Mouse (Mus musculus): ENCODE measurements at regions not wholly inside any gene's neighbourhood (a gene's known extent, or its start where the extent isn't known, plus 50 kb on each side); places are given as distances from the start of the nearest gene placed in this dataset.

DNA sequence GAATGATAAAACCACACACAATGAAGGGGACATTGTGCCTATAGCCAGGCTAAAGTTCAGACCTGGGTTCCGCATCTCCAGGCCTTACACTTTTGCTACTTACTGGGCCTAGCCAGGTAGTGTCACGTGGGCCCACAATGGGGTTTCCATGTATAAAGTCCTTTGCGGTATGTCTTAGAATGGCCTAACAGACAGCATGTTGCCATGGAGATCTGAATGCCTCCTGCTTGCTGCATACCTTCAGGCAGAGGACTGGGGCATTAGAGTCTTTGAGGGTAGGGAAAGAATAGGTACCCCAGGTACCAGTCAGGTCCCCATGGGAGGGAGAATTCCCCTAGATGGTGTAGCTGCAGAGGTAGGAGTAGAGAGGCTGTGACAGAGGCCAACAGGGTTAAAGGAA, 159.0 kb downstream of the Rplp1 start:
- ATAC-seq (ENCODE audit: low read depth), result no peak
- WGBS, result 56% methylated on average over 3 of the region's 3 CpGs
- peak overlapping the region; percentile 82 for H3K27ac ChIP-seq (replicated peaks)

DNA sequence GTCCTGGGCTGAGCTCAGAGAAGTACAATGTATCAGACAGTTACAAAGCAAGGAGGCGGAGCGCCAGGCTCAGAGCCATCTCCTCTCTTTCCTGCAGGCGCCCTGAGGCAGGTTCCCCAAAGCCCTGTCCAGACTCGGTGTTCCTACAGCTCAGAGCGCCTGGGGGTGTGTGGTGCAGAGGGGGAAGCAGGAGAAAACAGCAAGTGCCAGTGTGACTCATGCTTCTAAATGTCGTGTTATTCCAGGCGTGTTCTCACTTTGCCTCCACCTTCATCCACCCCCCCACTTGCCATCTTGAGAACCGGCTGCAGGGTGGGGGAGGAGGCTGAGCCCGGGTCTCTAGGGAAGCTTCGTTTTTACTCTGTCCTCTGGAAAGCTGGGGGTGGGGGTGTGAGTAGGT, 160.5 kb downstream of the Rplp1 start:
- H3K27me3 ChIP-seq, result no peaks in the 10 kb centered on the region
- H3K27ac ChIP-seq (replicated peaks), result no peak overlapping the region
- WGBS, result 37% methylated on average over 10 of the region's 10 CpGs
- H3K4me1 ChIP-seq (replicated peaks), result peaks cover 38% of the 10 kb centered on the region
- H3K4me2 ChIP-seq, result peak overlapping the region; percentile 3; the same call in 1 of the 2 replicates
- no peaks in the 10 kb centered on the region for H3K36me3 ChIP-seq
- H3K4me3 ChIP-seq, result no peak overlapping the region
- no peak for ATAC-seq (ENCODE audit: low read depth)
- H3K9me3 ChIP-seq, result no peaks in the 10 kb centered on the region
- H3K9ac ChIP-seq, result peak overlapping the region; percentile 13; the same call in 1 of the 2 replicates

More for the DNA sequence above, 159.0 kb downstream of the Rplp1 start:
- Histone ChIP-seq H3K36me3 (no peaks in the 10 kb centered on the region), H3K4me2 (no peak overlapping the region), H3K4me1 (replicated peaks) (peaks cover 38% of the 10 kb centered on the region), H3K4me3 (no peak overlapping the region), H3K27me3 (peaks cover 5% of the 10 kb centered on the region; the same call in 1 of the 2 replicates), H3K9me3 (no peaks in the 10 kb centered on the region), H3K9ac (no peak overlapping the region)

DNA sequence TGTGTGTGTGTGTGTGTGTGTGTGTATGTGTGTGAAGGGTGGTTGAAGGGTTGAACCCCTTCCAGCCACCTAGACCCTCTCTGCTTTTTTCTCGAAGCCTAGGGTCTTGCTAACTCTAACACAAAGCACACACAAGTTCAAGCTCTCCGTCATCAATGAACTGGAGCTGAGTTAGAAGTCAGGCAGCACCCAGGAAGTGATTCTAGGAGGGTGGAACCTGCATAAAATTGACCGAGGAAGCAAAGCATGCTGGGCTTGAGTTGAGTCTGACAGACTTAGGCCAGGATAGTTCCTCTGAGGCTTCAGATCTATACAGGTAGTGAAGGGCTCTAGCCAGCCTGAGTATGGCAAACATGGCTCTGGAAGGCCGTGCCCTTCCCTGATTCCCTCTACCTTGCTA, 165.1 kb downstream of the Rplp1 start:
- 86% methylated on average over 4 of the region's 4 CpGs for WGBS
- H3K4me3 ChIP-seq, result no peak overlapping the region
- no peaks in the 10 kb centered on the region for H3K36me3 ChIP-seq
- no peak overlapping the region for H3K27ac ChIP-seq (replicated peaks)
- peaks cover 23% of the 10 kb centered on the region for H3K4me1 ChIP-seq (replicated peaks)
- no peaks in the 10 kb centered on the region for H3K9me3 ChIP-seq
- no peak overlapping the region for H3K9ac ChIP-seq
- no peak overlapping the region for H3K4me2 ChIP-seq
- H3K27me3 ChIP-seq, result no peaks in the 10 kb centered on the region
- no peak for ATAC-seq (ENCODE audit: low read depth)

DNA sequence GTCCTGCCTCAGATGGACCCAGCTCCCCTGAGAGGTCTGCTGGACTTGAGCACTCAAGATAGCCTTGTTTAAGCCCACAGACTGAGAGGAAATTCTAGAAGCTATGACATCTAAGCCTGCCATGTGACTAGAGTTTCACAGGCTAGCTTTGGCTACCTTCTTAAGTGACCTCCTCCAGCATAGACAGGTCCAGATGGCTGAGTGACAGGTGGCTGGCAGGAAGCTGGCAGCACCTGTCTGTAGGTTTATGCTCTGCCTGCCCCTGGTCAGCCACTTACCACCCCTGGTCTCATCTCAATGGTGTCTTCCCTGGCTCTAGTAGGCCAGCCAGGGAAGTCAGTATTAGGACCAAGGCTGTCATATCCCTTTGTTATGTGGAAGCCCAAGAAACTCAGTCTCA, 165.9 kb downstream of the Rplp1 start:
- no peaks in the 10 kb centered on the region for H3K27me3 ChIP-seq
- H3K4me2 ChIP-seq, result no peak overlapping the region
- no peak overlapping the region for H3K27ac ChIP-seq (replicated peaks)
- ATAC-seq (ENCODE audit: low read depth), result no peak
- no peaks in the 10 kb centered on the region for H3K9me3 ChIP-seq
- no peak overlapping the region for H3K4me3 ChIP-seq
- H3K4me1 ChIP-seq (replicated peaks), result peaks cover 15% of the 10 kb centered on the region
- no peaks in the 10 kb centered on the region for H3K36me3 ChIP-seq
- H3K9ac ChIP-seq, result no peak overlapping the region

- no peak overlapping the region for H3K4me2 ChIP-seq
- 68% methylated on average over 6 of the region's 6 CpGs for WGBS
- no peaks in the 10 kb centered on the region for H3K36me3 ChIP-seq
- H3K9me3 ChIP-seq, result no peaks in the 10 kb centered on the region
- H3K4me3 ChIP-seq, result no peak overlapping the region
- no peaks in the 10 kb centered on the region for H3K27me3 ChIP-seq
- ATAC-seq (ENCODE audit: low read depth), result no peak
- no peak overlapping the region for H3K9ac ChIP-seq
- H3K27ac ChIP-seq (replicated peaks), result no peak overlapping the region
- peaks cover 11% of the 10 kb centered on the region for H3K4me1 ChIP-seq (replicated peaks)
These were observed 167.9 kb downstream of the Rplp1 start for GRCm38 (mm10) chr9:61746401-61746800.

- peaks cover 11% of the 10 kb centered on the region for H3K4me1 ChIP-seq (replicated peaks)
- H3K9me3 ChIP-seq, result no peaks in the 10 kb centered on the region
- 0 out of 2 replicates have a peak overlapping the region, but pooled peaks have one; percentile 2 for H3K27ac ChIP-seq (replicated peaks)
- H3K9ac ChIP-seq, result no peak overlapping the region
- no peaks in the 10 kb centered on the region for H3K36me3 ChIP-seq
- WGBS, result 13% methylated on average over 7 of the region's 7 CpGs
- no peaks in the 10 kb centered on the region for H3K27me3 ChIP-seq
- ATAC-seq (ENCODE audit: low read depth), result no peak
- no peak overlapping the region for H3K4me3 ChIP-seq
- H3K4me2 ChIP-seq, result no peak overlapping the region
These were observed 169.0 kb downstream of the Rplp1 start for GRCm38 (mm10) chr9:61745301-61745801.

GRCm38 (mm10) chr9:61733540-61733939, 180.8 kb downstream of the Rplp1 start:
- Histone ChIP-seq H3K9me3 (no peaks in the 10 kb centered on the region), H3K27me3 (no peaks in the 10 kb centered on the region), H3K9ac (no peak overlapping the region), H3K4me2 (no peak overlapping the region), H3K4me3 (no peak overlapping the region), H3K4me1 (replicated peaks) (no peaks in the 10 kb centered on the region), H3K36me3 (no peaks in the 10 kb centered on the region), H3K27ac (replicated peaks) (no peak overlapping the region)
- WGBS, result 52% methylated on average over 2 of the region's 2 CpGs
- ATAC-seq (ENCODE audit: low read depth), result no peak

DNA sequence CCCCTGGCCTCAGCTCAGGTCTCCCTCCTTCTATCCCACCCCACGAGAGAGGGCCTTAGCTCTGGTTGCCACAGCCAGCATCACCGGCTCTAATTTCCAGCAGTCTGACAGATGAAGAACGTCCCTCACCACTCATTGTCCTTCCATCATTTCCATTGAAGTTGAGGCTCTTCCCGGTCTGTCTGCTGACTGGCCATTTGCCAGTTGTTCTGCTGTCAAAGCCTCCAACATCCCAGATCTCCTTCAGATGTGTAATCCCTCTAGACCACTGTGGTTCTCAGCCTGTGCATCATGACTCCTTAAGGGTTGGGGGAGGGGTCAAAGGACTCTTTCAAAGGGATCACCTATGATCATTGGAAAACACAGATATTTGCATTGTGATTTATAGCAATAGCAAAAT, 181.6 kb downstream of the Rplp1 start:
- Histone ChIP-seq H3K4me3 (no peak overlapping the region), H3K9me3 (no peaks in the 10 kb centered on the region), H3K4me2 (no peak overlapping the region), H3K27me3 (no peaks in the 10 kb centered on the region), H3K4me1 (replicated peaks) (no peaks in the 10 kb centered on the region), H3K9ac (no peak overlapping the region), H3K36me3 (no peaks in the 10 kb centered on the region), H3K27ac (replicated peaks) (no peak overlapping the region)
- ATAC-seq (ENCODE audit: low read depth), result no peak
- WGBS, result 72% methylated on average over 4 of the region's 4 CpGs

DNA sequence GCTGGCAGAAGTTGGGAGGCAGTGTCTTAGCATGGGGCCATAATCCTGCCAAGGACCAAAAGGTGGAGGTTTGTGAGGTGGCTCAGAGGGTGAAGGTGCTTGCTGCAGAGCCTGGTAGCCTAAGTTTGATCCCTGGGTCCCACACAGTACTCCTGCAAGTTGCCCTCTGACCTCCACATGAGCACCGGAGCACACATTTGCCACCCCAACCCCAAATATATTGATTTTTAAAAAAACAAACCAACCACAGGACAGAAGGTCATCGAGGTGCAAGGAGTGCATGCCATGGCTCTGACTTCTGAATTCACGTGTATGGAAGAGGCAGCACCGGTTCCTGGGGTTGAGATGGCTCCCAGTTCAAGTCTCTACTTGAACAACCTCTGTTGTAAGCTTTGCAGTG, 186.2 kb downstream of the Rplp1 start:
- H3K9me3 ChIP-seq, result no peaks in the 10 kb centered on the region
- no peak overlapping the region for H3K9ac ChIP-seq
- H3K36me3 ChIP-seq, result no peaks in the 10 kb centered on the region
- H3K4me2 ChIP-seq, result no peak overlapping the region
- H3K4me1 ChIP-seq (replicated peaks), result no peaks in the 10 kb centered on the region
- H3K27ac ChIP-seq (replicated peaks), result no peak overlapping the region
- no peak overlapping the region for H3K4me3 ChIP-seq
- 0 out of 2 replicates have a peak, but pooled peaks cover 5% of the 10 kb centered on the region for H3K27me3 ChIP-seq
- 89% methylated on average over 4 of the region's 4 CpGs for WGBS
- no peak for ATAC-seq (ENCODE audit: low read depth)

- 67% methylated on average over 10 of the region's 10 CpGs for WGBS
- Histone ChIP-seq H3K4me3 (no peak overlapping the region), H3K4me2 (no peak overlapping the region)
These were observed 186.7 kb downstream of the Rplp1 start for GRCm38 (mm10) chr9:61727651-61728050.

DNA sequence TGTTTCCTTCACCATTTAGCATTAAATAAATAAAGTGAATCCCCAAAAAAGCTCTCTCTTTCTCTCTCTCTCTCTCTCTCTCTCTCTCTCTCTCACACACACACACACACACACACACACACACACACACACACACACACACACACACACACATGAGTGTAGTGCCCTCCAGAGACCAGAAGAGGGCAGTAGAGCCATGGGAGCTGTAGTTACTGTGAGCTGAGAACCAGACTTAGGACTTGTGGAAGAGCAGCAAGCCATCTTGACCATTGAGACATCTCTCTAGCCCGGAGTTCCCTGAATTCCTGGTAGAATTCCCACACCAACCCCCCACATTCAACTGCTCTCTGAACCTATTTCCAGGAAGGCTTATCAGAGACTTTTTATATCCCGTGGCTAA, 190.3 kb downstream of the Rplp1 start:
- H3K27ac ChIP-seq (replicated peaks), result no peak overlapping the region
- no peaks in the 10 kb centered on the region for H3K36me3 ChIP-seq
- ATAC-seq (ENCODE audit: low read depth), result no peak
- no peaks in the 10 kb centered on the region for H3K9me3 ChIP-seq
- H3K27me3 ChIP-seq, result peaks cover 5% of the 10 kb centered on the region; the same call in 1 of the 2 replicates
- peaks cover 20% of the 10 kb centered on the region for H3K4me1 ChIP-seq (replicated peaks)
- H3K4me3 ChIP-seq, result no peak overlapping the region
- 92% methylated on average over 2 of the region's 2 CpGs for WGBS
- no peak overlapping the region for H3K9ac ChIP-seq
- H3K4me2 ChIP-seq, result no peak overlapping the region

More at GRCm38 (mm10) chr9:61727651-61728050, 186.7 kb downstream of the Rplp1 start:
- Histone ChIP-seq H3K9me3 (no peaks in the 10 kb centered on the region), H3K4me1 (replicated peaks) (no peaks in the 10 kb centered on the region), H3K27me3 (0 out of 2 replicates have a peak, but pooled peaks cover 5% of the 10 kb centered on the region), H3K27ac (replicated peaks) (no peak overlapping the region), H3K9ac (no peak overlapping the region), H3K36me3 (no peaks in the 10 kb centered on the region)
- no peak for ATAC-seq (ENCODE audit: low read depth)

DNA sequence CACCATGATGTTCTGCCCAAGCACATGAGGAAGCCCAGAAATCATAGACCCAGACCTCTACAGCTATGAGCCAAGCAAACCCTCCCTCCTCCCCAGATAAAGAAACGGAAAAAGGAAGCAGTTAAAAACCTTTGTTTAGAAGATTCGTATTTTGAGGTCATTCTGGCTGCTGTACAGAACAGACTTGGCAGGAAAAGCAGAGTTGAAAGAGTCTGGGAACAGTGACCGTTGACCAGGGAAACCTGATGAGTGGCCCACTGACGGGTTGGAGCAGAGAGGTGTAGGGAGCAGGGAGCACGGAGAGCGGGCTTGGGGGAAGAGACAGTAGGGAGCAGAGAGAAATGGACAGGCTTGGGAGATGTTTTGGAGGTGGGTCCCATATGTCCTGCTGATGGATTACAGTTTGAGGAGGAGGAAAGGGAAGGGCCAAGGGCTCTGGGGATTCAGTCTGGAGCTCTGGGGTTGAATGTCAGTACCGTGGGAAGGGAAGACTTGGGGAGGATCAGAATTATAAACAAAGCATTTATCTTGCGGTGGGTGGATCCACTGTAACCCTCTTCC, 191.2 kb downstream of the Rplp1 start:
- WGBS, result 84% methylated on average over 8 of the region's 8 CpGs
- no peak overlapping the region for H3K4me2 ChIP-seq
- no peak overlapping the region for H3K27ac ChIP-seq (replicated peaks)
- no peaks in the 10 kb centered on the region for H3K36me3 ChIP-seq
- H3K27me3 ChIP-seq, result peaks cover 8% of the 10 kb centered on the region; the same call in 1 of the 2 replicates
- no peaks in the 10 kb centered on the region for H3K9me3 ChIP-seq
- no peak overlapping the region for H3K4me3 ChIP-seq
- no peak overlapping the region for H3K9ac ChIP-seq
- peaks cover 20% of the 10 kb centered on the region for H3K4me1 ChIP-seq (replicated peaks)
- ATAC-seq (ENCODE audit: low read depth), result no peak

DNA sequence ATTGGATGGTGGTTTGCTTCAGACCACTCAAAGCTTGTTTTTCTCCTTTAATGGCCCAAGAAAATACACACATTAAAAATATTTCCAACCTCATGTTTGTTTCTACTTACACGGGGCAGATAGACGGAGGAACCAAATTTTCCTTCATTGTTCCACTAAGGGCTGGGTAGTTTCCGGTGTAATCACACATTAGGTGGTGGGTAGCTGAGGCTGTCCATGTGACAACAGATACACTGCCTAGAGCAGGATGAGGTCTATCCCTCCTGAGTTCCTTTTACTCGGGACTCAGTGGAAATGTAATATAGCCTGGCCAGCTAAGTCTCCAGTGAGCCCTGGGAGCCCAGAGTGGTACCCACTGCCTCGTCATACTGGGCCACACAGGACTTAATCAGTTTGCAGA, 192.5 kb downstream of the Rplp1 start:
- no peak overlapping the region for H3K4me3 ChIP-seq
- H3K4me1 ChIP-seq (replicated peaks), result peaks cover 32% of the 10 kb centered on the region
- H3K9me3 ChIP-seq, result no peaks in the 10 kb centered on the region
- ATAC-seq (ENCODE audit: low read depth), result no peak
- no peaks in the 10 kb centered on the region for H3K36me3 ChIP-seq
- no peak overlapping the region for H3K27ac ChIP-seq (replicated peaks)
- 89% methylated on average over 5 of the region's 5 CpGs for WGBS
- no peak overlapping the region for H3K4me2 ChIP-seq
- H3K9ac ChIP-seq, result no peak overlapping the region
- peaks cover 9% of the 10 kb centered on the region; the same call in 1 of the 2 replicates for H3K27me3 ChIP-seq

Measured in neural tube, embryonic 13.5 days (tissue).